Mouse (Mus musculus) left cerebral cortex, postnatal 36 days (tissue): ENCODE data around the gene 4931422A03Rik. TPM values are rescaled to one million over a fixed set of nuclear protein-coding genes. Genes with fewer than 3 reads are reported as not detected.

ENCODE experiments used
- DNase-seq, 2 experiments: peaks; one replicate each; pipeline ENCODE4 v3.0.0; 2021 to 2022; ENCODE audit warnings: low spot score in 2 of 2, mixed read lengths in 1 of 2
- intact Hi-C: fragments of 180-260 bp; cut with DNase I; formaldehyde crosslinking; loops from one replicate; pipeline ENCODE4 v1.15.1; 2025
- total RNA-seq, 2 experiments: library from RNA; stranded (reverse); gene quantifications; 2 replicates each; pipeline ENCODE4 v1.2.3; 2021

The 4931422A03Rik gene
- total RNA-seq, 2 experiments from 2014 or later = not detected

GRCm38 (mm10) chr2:103975904-103976303 lies 52.3 kb downstream of the 4931422A03Rik start:
- intact Hi-C loops = no loop called here
- no peak for DNase-seq

- intact Hi-C loops = no loop called here
- DNase-seq = no peak
These were observed 56.3 kb downstream of the 4931422A03Rik start for GRCm38 (mm10) chr2:103971838-103972237.

- no peak for DNase-seq
- intact Hi-C loops = no loop called here
These were observed 57.1 kb downstream of the 4931422A03Rik start for GRCm38 (mm10) chr2:103970791-103971649.

- DNase-seq = peak; percentile 27 to 52
- intact Hi-C loops = no loop called here
These were observed 57.9 kb downstream of the 4931422A03Rik start for GRCm38 (mm10) chr2:103970041-103970790.

GRCm38 (mm10) chr2:103969437-103970040 lies 58.6 kb downstream of the 4931422A03Rik start:
- DNase-seq = peak; percentile 61 to 63

GRCm38 (mm10) chr2:103968919-103969436 lies 59.2 kb downstream of the 4931422A03Rik start:
- intact Hi-C loops = no loop called here
- DNase-seq = no peak

More at GRCm38 (mm10) chr2:103969437-103970040, 58.6 kb downstream of the 4931422A03Rik start:
- intact Hi-C loops = no loop called here

GRCm38 (mm10) chr2:103968186-103968585 lies 60.0 kb downstream of the 4931422A03Rik start:
- intact Hi-C loops = no loop called here
- no peak for DNase-seq

GRCm38 (mm10) chr2:103965391-103965790 lies 62.8 kb downstream of the 4931422A03Rik start:
- intact Hi-C loops = no loop called here
- DNase-seq = no peak

GRCm38 (mm10) chr2:103962349-103962748 lies 65.8 kb downstream of the 4931422A03Rik start:
- DNase-seq = no peak
- intact Hi-C loops = no loop called here

- no peak for DNase-seq
- intact Hi-C loops = no loop called here
These were observed 68.6 kb downstream of the 4931422A03Rik start for GRCm38 (mm10) chr2:103959574-103959973.

- intact Hi-C loops = no loop called here
- DNase-seq = no peak
These were observed 69.1 kb downstream of the 4931422A03Rik start for GRCm38 (mm10) chr2:103959066-103959465.

GRCm38 (mm10) chr2:103958634-103959033 lies 69.5 kb downstream of the 4931422A03Rik start:
- DNase-seq = no peak
- intact Hi-C loops = no loop called here

GRCm38 (mm10) chr2:103957649-103958546 lies 70.3 kb downstream of the 4931422A03Rik start, which contains the start of gene Lmo2:
Gene Lmo2 (plus strand): TSS chr2:103957986.
- no peak for DNase-seq
- intact Hi-C loops = no loop called here

GRCm38 (mm10) chr2:103956867-103957266 lies 71.3 kb downstream of the 4931422A03Rik start:
- DNase-seq = no peak
- intact Hi-C loops = no loop called here

GRCm38 (mm10) chr2:103955714-103956113 lies 72.4 kb downstream of the 4931422A03Rik start:
- intact Hi-C loops = no loop called here
- DNase-seq = no peak

- DNase-seq = no peak
- intact Hi-C loops = no loop called here
These were observed 74.9 kb downstream of the 4931422A03Rik start for GRCm38 (mm10) chr2:103953050-103953835.

GRCm38 (mm10) chr2:103947982-103948655 lies 80.0 kb downstream of the 4931422A03Rik start:
- intact Hi-C loops = no loop called here
- DNase-seq = no peak

- DNase-seq = no peak
- intact Hi-C loops = no loop called here
These were observed 81.3 kb downstream of the 4931422A03Rik start for GRCm38 (mm10) chr2:103946892-103947291.
